Mouse (Mus musculus) layer of hippocampus, adult 8-10 months (tissue): ENCODE results near the gene Nkapl. TPM values are rescaled to one million over a fixed set of nuclear protein-coding genes. Genes with fewer than 3 reads are reported as not detected.
"Not testable (repeated sequence)": the region's sequence is repeated elsewhere in the genome, so short reads cannot be mapped to it uniquely, and the experiment has no call there.

Experiments
- DNase-seq, 2 experiments: peaks; one replicate each; pipeline ENCODE4 v3.0.0; 2022; ENCODE audit warnings: low spot score in 2 of 2
- total RNA-seq, 4 experiments: library from RNA; stranded (reverse); gene quantifications; 2 replicates each; pipeline ENCODE4 v1.2.4; 2022

Nkapl gene
- 1 to 10 TPM; 1.3 to 1.6 (median 1.4) TPM for total RNA-seq

- peak; percentile 50 to 78 for DNase-seq
Measured at GRCm38 (mm10) chr13:21468061-21469019, at the start of gene Nkapl. Gene Nkapl, minus strand, starts transcription at chr13:21468509.

DNA sequence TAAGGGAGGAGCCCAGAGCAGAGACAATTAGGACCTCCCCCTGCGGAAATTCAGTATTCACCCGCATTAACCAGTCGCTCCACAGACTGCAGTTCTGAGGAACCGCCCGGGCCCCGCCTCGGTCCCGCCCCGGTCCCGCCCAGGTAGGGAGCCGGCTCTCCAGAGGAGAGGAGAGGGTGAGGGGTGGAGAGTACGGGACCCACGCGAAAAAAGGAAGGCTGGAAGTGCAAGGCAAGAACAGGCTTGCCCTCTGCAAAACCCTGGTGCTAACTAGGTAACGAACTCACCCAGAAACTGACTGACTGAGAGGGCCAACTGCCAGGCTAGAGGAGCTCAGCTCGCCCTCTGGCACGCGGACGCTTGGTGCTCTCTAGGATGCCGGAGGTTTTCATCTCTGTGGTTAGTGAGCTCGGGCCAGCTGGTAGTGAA lies 37.9 kb upstream of the Nkapl start:
- peak; percentile 48 to 67 for DNase-seq

DNA sequence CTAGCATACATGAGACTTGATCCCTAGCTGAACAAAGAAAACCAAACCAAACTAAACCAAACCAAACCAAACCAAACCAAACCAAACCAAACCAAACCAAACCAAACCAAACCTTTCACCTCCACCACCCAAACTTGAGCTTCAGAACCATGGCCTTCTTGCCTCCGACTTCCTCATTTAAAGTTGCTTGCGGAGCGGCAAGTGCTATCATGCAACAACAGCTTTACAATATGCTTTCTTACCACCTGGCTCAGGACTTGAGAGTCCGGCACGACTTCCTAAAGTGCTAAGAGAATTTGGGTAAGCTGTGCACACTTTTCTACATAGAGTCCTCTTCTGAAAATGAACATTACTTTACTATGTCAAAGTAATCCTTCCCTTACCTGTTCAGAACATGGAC lies 34.0 kb upstream of the Nkapl start:
- no peak for DNase-seq

GRCm38 (mm10) chr13:21501182-21501581 lies 32.9 kb upstream of the Nkapl start, which contains the start of gene Gm11273:
Gene Gm11273, minus strand, starts transcription at chr13:21501418.
- not testable (repeated sequence) for DNase-seq

DNA sequence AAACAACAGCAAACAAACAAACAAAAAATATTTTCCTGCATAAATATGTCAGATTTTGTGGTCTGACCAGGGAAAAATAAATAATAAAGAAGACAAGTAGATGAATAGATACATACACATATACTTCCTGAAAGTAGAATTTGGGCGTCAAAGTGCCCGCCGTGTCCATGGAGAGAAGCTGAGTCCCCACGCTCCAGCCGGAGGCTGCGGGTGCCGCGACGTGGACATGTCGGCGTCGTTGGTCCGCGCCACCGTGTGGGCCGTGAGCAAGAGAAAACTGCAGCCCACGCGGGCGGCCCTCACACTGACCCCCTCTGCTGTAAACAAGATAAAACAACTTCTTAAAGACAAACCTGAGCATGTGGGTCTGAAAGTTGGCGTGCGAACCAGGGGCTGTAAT lies 26.8 kb upstream of the Nkapl start, which contains the start of gene AK157302:
Gene AK157302, plus strand, starts transcription at position 144 of the 400 bp plus-strand sequence.
- no peak for DNase-seq

- DNase-seq: no peak
Measured at GRCm38 (mm10) chr13:21492847-21493246, 24.5 kb upstream of the Nkapl start.

DNA sequence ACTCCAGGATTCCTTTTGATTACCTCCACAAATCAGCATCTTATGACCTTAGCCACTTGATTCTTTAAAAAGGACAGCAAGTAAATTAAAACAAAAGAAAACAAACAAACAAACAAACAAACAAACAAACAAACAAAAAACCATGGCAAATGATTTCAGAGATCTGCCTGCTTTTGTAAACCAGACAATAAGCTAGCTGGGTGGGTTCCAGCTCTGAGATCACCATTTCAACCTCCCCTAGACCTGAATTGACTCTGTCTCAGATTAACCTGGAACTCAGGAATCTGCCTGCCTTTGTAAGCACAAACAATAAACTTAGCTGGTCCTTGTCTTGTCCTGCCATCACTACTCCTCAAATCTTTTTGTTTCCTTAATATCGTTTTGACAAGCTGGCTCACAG lies 18.6 kb upstream of the Nkapl start:
- DNase-seq: no peak

GRCm38 (mm10) chr13:21478759-21479670 lies 10.7 kb upstream of the Nkapl start, which contains the start of the genes Zkscan4 and Gm10065:
Gene Zkscan4, plus strand, starts transcription at chr13:21478907.
Gene Gm10065, minus strand, starts transcription at chr13:21479441.
- DNase-seq: peak; percentile 67 to 79

GRCm38 (mm10) chr13:21472427-21472826 lies 4.1 kb upstream of the Nkapl start:
- DNase-seq: no peak

DNA sequence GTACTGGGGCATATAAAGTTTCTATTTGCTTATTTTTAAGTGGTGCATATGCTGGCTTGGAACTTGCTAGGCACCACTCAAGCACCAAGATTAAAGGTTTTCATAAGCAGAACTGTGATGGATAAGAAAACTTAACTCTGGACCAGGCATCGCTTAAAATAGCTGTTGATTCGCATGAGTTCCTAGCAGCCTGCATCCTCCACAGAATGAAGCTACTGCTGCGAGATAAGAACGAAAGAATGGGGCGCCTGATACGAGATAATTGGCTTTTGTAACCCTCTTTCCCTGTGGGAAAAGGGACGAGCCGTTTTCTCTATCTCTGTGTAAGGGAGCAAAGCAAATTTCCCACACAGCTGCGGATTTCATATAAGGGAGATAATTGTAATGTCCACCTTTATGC lies 788 bp upstream of the Nkapl start:
- no peak for DNase-seq

- DNase-seq: no peak
Measured at GRCm38 (mm10) chr13:21467336-21467735, 973 bp downstream of the Nkapl start.

DNA sequence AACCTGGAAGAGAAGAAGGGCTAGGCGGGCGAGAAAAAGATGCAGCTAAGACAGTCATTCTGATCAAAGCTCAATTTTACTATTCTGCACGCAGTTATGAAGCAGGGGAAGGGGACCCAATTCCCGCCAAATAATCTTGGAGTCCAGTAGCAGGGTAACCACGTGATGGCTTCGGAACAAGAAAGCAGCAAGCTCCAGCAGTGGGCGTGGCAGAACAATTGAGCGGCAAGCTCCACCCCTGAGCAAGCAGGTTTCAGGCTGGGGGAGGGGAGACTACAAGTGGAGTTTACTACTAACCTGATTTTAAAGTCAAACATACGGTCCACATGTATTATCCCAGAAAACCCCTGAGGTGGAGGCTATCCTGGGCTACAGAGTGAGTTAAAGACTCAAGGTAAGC lies 5.8 kb downstream of the Nkapl start:
- not testable (repeated sequence) for DNase-seq

- no peak for DNase-seq
Measured at GRCm38 (mm10) chr13:21456347-21456746, 12.0 kb downstream of the Nkapl start.

DNA sequence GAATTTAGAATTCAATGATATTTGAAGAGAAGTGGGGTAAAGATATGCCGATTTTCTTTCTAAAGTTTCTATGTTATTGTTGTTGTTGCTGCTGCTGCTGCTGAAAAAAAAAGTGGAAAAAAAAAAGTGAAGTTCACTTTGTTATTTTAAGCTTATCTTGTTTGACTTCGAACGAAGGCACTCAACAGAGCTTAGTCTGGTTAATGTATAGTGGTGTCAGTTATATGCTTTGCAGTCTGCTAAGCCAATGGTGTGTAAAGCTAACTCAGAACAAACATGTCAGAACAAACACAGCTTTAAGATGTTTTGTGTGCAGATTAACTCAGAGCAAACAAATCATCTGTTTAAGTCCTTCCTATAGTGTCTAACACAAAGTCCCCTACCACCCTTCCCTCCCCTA lies 14.2 kb downstream of the Nkapl start:
- no peak for DNase-seq

GRCm38 (mm10) chr13:21453449-21453848 lies 14.9 kb downstream of the Nkapl start, which contains the start of gene Zscan26:
Gene Zscan26, minus strand, starts transcription at chr13:21453730.
- DNase-seq: peak; percentile 76 to 81

DNA sequence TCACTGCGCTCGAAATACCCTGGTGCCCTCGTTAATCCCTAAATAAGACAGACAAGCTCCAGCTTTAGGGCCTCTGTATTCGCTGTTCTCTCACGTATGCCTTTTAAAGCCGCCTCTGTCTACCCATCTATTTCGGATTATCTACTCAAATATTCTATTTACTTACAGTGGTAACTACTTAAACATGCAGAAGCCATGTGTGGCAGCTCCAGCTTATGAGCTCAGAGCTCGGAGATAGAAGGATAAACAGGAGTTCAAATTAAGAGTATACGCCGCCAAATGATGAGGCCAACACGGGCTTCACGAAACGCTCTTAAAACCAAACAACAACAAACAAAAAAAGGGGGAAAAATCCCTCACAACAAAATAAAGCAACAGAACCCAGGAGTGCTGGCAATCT lies 15.3 kb downstream of the Nkapl start:
- DNase-seq: no peak

GRCm38 (mm10) chr13:21447856-21448614 lies 20.3 kb downstream of the Nkapl start:
- DNase-seq: no peak

- no peak for DNase-seq
Measured at GRCm38 (mm10) chr13:21446796-21447195, 21.5 kb downstream of the Nkapl start.

DNA sequence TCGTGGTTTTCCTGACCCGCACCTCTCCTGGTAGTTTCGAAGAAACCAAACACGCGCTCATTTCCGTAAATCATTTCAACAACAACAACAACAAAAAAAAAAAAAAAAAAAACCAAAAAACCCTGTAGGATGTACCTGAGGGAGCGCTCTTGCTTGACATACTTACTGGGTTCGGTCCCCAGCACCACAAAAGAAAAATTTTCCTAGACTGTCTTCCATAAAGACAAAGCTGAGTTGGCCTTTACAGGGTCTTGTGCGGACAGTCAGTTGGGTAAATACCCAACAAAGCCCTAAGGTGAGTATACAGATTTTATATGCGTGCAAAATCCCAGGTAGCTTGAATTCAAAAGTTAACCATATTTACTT lies 27.1 kb downstream of the Nkapl start:
- DNase-seq: no peak

DNA sequence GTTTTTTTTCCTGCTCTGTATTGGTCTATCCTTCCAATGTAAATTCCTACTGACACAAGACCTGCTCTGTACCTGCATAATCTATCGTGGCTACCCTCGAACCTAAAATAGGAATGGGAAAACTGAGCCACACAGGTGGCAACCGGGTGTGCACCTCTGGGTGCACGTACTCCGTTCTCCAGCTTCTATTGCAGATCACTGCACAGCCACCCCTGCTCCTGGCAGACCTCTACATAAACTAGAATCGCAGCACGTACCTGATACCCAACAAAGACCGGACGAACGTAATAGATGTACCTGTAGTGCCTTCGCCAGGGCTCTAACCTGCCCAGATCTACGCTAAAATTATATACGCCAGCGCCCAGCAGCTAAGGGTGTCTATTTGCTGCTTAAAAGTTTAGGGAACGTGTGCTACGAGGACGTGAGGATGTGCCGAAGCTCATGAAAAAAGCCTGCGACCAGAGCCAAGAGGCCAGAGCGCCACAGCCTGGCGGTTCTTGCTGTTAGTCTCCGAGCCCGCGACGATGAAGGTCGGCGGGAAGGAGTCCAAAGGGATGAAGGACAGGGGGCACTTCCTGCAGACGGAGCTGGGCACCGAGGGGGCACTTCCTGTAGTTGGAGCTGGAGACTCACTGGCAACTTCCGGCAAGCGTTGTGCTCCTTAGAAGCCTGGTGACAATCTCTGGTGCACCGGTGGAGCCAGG lies 27.7 kb downstream of the Nkapl start, which contains the start of gene Pgbd1:
Gene Pgbd1, minus strand, starts transcription at position 556 of the 704 bp plus-strand sequence.
- peak; percentile 58 to 66 for DNase-seq
